In the genomic region with DNA sequence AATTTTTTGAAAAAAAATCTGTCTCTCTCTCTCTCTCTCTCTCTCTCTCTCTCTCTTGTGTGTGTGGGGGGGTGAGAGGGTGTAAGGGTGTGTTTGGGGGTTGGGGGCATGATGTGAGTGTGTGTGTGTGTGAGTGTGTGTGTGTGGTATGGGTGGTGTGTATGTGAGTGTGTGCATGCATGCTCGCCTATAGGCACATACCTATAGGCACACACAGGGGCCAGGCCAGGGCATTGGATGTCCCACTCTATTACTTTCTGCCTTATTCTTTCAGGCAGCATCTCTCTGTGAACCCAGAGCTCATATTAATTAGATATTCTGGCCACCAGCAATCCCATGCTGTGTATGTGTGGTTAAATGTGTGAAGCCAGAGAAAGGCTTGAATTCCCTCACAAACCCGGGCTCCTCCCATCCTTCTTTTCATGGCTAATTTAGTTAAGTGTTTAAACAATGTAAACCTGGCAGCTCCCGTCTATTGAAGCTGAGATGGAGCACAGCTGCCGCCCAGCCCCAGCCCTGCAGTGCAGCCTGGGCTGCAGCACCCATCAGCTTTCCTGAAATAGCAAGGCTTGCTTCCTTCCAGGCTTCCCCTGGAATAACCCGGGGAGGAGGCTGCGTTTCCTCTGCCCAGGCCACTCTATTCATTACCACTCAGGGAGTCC, we compare ENCODE assay signal across 8 mouse cellular contexts.
DNase-seq lines count a peak whose midpoint lies in the region; ATAC-seq and TF ChIP-seq lines count a peak whose summit lies in the region.

No protein-coding gene starts in this region.

- no peak overlapping the region for H3K9ac ChIP-seq in neural tube, embryonic 11.5 days (ENCODE audit: low read length)
- no peak overlapping the region for H3K9ac ChIP-seq in hindbrain, embryonic 16.5 days (ENCODE audit: low read depth, low read length)

- WGBS in neural tube, embryonic 11.5 days: 15% methylated on average over 6 of the region's 6 CpGs
- WGBS in hindbrain, embryonic 16.5 days: 13% methylated on average over 6 of the region's 6 CpGs
- WGBS in cerebellum, adult 2 months: 21% methylated on average over 6 of the region's 6 CpGs

- H3K4me1 ChIP-seq in neural tube, embryonic 11.5 days (ENCODE audit: control insufficient read depth, insufficient read depth, low read length): peaks cover 7% of the 10 kb centered on the region; the same call in 1 of the 2 replicates
- H3K4me1 ChIP-seq in hindbrain, embryonic 16.5 days (ENCODE audit: control insufficient read depth, insufficient read depth, low read depth, low read length): no peaks in the 10 kb centered on the region; the same call in 1 of the 2 replicates
- no peaks in the 10 kb centered on the region for H3K4me1 ChIP-seq in cerebellum, adult 2 months (ENCODE audit: control insufficient read depth, insufficient read depth, low read length)

- H3K4me2 ChIP-seq in neural tube, embryonic 11.5 days (ENCODE audit: low read depth): no peak overlapping the region
- no peak overlapping the region for H3K4me2 ChIP-seq in hindbrain, embryonic 16.5 days (ENCODE audit: low read length)

- H3K4me3 ChIP-seq in neural tube, embryonic 11.5 days (ENCODE audit: low read depth, low read length): no peak overlapping the region
- no peak overlapping the region for H3K4me3 ChIP-seq in hindbrain, embryonic 16.5 days (ENCODE audit: low read length)
- H3K4me3 ChIP-seq in cerebellum, adult 2 months (replicated peaks; ENCODE audit: insufficient read depth, low read depth, low read length): no peak overlapping the region

- no peak for TF ChIP-seq CTCF in cerebellum, adult 2 months (IDR thresholded peaks at IDR 0.05; ENCODE audit: borderline replicate concordance, insufficient read depth, low read depth, low read length)

- no peak for TF ChIP-seq POLR2A in cerebellum, adult 2 months (IDR thresholded peaks at IDR 0.05; ENCODE audit: borderline replicate concordance, insufficient read depth, low read length)

- H3K9me3 ChIP-seq in neural tube, embryonic 11.5 days (ENCODE audit: control insufficient read depth, low read length): no peaks in the 10 kb centered on the region
- H3K9me3 ChIP-seq in hindbrain, embryonic 16.5 days (ENCODE audit: control insufficient read depth, low read length): no peaks in the 10 kb centered on the region

- peak; percentile 60 for DNase-seq in neural tube, embryonic 11.5 days (ENCODE audit: low spot score)
- no peak for DNase-seq in neural tube, embryonic 10.5 days (ENCODE audit: extremely low spot score, low spot score)
- DNase-seq in gastrocnemius, postnatal 10 days: peak; percentile 22
- peak; percentile 70 for DNase-seq in lung, postnatal 25 days (ENCODE audit: low spot score)
- no peak for DNase-seq in spleen, postnatal 14 days (ENCODE audit: low spot score in 2 of 2)
- DNase-seq in spleen, adult 12 weeks (ENCODE audit: low spot score): no peak
- no peak for DNase-seq in cerebellum, adult 2 months

- peak; percentile 63; the same call in 1 of the 2 replicates for ATAC-seq in neural tube, embryonic 11.5 days (ENCODE audit: insufficient read depth, low FRiP score, low TSS enrichment)
- ATAC-seq in hindbrain, embryonic 16.5 days: peak; percentile 52

- H3K27ac ChIP-seq in neural tube, embryonic 11.5 days (ENCODE audit: low read depth, low read length): no peak overlapping the region
- H3K27ac ChIP-seq in hindbrain, embryonic 16.5 days (ENCODE audit: low read depth, low read length): no peak overlapping the region
- no peak overlapping the region for H3K27ac ChIP-seq in cerebellum, adult 2 months (ENCODE audit: insufficient read depth, low read length)

- H3K27me3 ChIP-seq in neural tube, embryonic 11.5 days (ENCODE audit: control insufficient read depth, insufficient read depth, low read length): no peaks in the 10 kb centered on the region; the same call in 1 of the 2 replicates
- H3K27me3 ChIP-seq in hindbrain, embryonic 16.5 days (replicated peaks; ENCODE audit: control insufficient read depth, insufficient read depth, low read length): no peaks in the 10 kb centered on the region; the same call in 1 of the 2 replicates
- no peaks in the 10 kb centered on the region; the same call in 1 of the 2 replicates for H3K27me3 ChIP-seq in cerebellum, adult 2 months (ENCODE audit: control insufficient read depth, insufficient read depth, low read length)

- H3K36me3 ChIP-seq in neural tube, embryonic 11.5 days (ENCODE audit: control insufficient read depth, insufficient read depth, low read length): no peaks in the 10 kb centered on the region
- H3K36me3 ChIP-seq in hindbrain, embryonic 16.5 days (ENCODE audit: control insufficient read depth, insufficient read depth, low read length): no peaks in the 10 kb centered on the region

Comparison
In these comparisons a context has a peak if more than half of its experiments do, and no peak if none do; other contexts are left out.
1. DNase-seq: peak in neural tube, embryonic 11.5 days (single experiment), gastrocnemius, postnatal 10 days (single experiment) and lung, postnatal 25 days (single experiment); none in neural tube, embryonic 10.5 days (single experiment), spleen, postnatal 14 days (0 of 2), spleen, adult 12 weeks (single experiment) and cerebellum, adult 2 months (0 of 2).